ENCODE assay signal across 19 mouse cellular contexts in genomic region chr8:50373790-50374189, GRCm38 (mm10).
DNase-seq lines count a peak whose midpoint lies in the region; ATAC-seq lines count a peak whose summit lies in the region.
"Had no signal": no experiment of that assay in that cellular context is flagged by ENCODE, and none has a peak within 500 bp of the region (broad histone marks: within the 10 kb centered on the region; RNA-seq: fewer than 3 reads in every experiment).

No protein-coding gene starts in this region.

- ATAC-seq in midbrain, embryonic 14.5 days (ENCODE audit: low FRiP score, low TSS enrichment): no peak
- no peak for ATAC-seq in midbrain, embryonic 16.5 days
- ATAC-seq in forebrain, embryonic 13.5 days: peak; percentile 69
- ATAC-seq in forebrain, embryonic 16.5 days: peak; percentile 55; the same call in 1 of the 2 replicates
- ATAC-seq in liver, embryonic 12.5 days: no peak
- ATAC-seq: intestine, embryonic 16.5 days had no signal

- H3K4me1 ChIP-seq in midbrain, embryonic 14.5 days (ENCODE audit: control insufficient read depth, insufficient read depth, low read length): no peaks in the 10 kb centered on the region
- 0 out of 2 replicates have a peak, but pooled peaks cover 2% of the 10 kb centered on the region for H3K4me1 ChIP-seq in midbrain, embryonic 16.5 days (ENCODE audit: control insufficient read depth, insufficient read depth, low read length)
- H3K4me1 ChIP-seq in forebrain, embryonic 13.5 days: no peaks in the 10 kb centered on the region
- H3K4me1 ChIP-seq in forebrain, embryonic 16.5 days (replicated peaks; ENCODE audit: control insufficient read depth, insufficient read depth, low read length): no peaks in the 10 kb centered on the region
- no peaks in the 10 kb centered on the region for H3K4me1 ChIP-seq in liver, embryonic 12.5 days
- H3K4me1 ChIP-seq: embryonic facial prominence, embryonic 13.5 days; heart, embryonic 10.5 days; heart, embryonic 15.5 days had no signal

- H3K4me2 ChIP-seq in midbrain, embryonic 14.5 days (ENCODE audit: low read length): no peak overlapping the region
- no peak overlapping the region for H3K4me2 ChIP-seq in midbrain, embryonic 16.5 days (ENCODE audit: low read length)
- H3K4me2 ChIP-seq in forebrain, embryonic 13.5 days: no peak overlapping the region
- H3K4me2 ChIP-seq in forebrain, embryonic 16.5 days (ENCODE audit: low read length): no peak overlapping the region
- H3K4me2 ChIP-seq in liver, embryonic 12.5 days: no peak overlapping the region
- H3K4me2 ChIP-seq: embryonic facial prominence, embryonic 13.5 days; heart, embryonic 15.5 days; hindbrain, embryonic 14.5 days had no signal

- no peaks in the 10 kb centered on the region for H3K27me3 ChIP-seq in midbrain, embryonic 14.5 days (ENCODE audit: control insufficient read depth, insufficient read depth, low read length)
- no peaks in the 10 kb centered on the region for H3K27me3 ChIP-seq in midbrain, embryonic 16.5 days (ENCODE audit: control insufficient read depth, insufficient read depth, low read depth, low read length)
- H3K27me3 ChIP-seq in forebrain, embryonic 13.5 days: no peaks in the 10 kb centered on the region
- H3K27me3 ChIP-seq in forebrain, embryonic 16.5 days (replicated peaks; ENCODE audit: control insufficient read depth, insufficient read depth, low read length): no peaks in the 10 kb centered on the region
- H3K27me3 ChIP-seq in liver, embryonic 12.5 days (replicated peaks): no peaks in the 10 kb centered on the region
- H3K27me3 ChIP-seq: embryonic facial prominence, embryonic 13.5 days; heart, embryonic 15.5 days had no signal

- no peak overlapping the region for H3K27ac ChIP-seq in midbrain, embryonic 14.5 days (replicated peaks; ENCODE audit: low read depth, low read length)
- H3K27ac ChIP-seq in midbrain, embryonic 16.5 days (ENCODE audit: low read length): no peak overlapping the region
- no peak overlapping the region for H3K27ac ChIP-seq in forebrain, embryonic 13.5 days
- no peak overlapping the region for H3K27ac ChIP-seq in forebrain, embryonic 16.5 days (ENCODE audit: low read length)
- H3K27ac ChIP-seq in liver, embryonic 12.5 days: no peak overlapping the region
- H3K27ac ChIP-seq: embryonic facial prominence, embryonic 13.5 days; heart, embryonic 10.5 days; heart, embryonic 15.5 days; hindbrain, embryonic 14.5 days had no signal

- H3K4me3 ChIP-seq in midbrain, embryonic 14.5 days (replicated peaks; ENCODE audit: low read depth, low read length): no peak overlapping the region
- H3K4me3 ChIP-seq in midbrain, embryonic 16.5 days (ENCODE audit: low read depth, low read length): no peak overlapping the region
- no peak overlapping the region for H3K4me3 ChIP-seq in forebrain, embryonic 13.5 days
- H3K4me3 ChIP-seq in forebrain, embryonic 16.5 days (replicated peaks; ENCODE audit: low read length): no peak overlapping the region
- H3K4me3 ChIP-seq in liver, embryonic 12.5 days: no peak overlapping the region
- H3K4me3 ChIP-seq: embryonic facial prominence, embryonic 13.5 days; heart, embryonic 10.5 days; heart, embryonic 15.5 days had no signal

- WGBS in midbrain, embryonic 14.5 days: 62% methylated on average over 2 of the region's 2 CpGs
- 60% methylated on average over 2 of the region's 2 CpGs for WGBS in midbrain, embryonic 16.5 days
- WGBS in forebrain, embryonic 13.5 days: 25% methylated on average over 2 of the region's 2 CpGs
- 19% methylated on average over 2 of the region's 2 CpGs for WGBS in forebrain, embryonic 16.5 days
- 84% methylated on average over 2 of the region's 2 CpGs for WGBS in liver, embryonic 12.5 days (ENCODE audit: insufficient replicate concordance)

- no peak overlapping the region for H3K9ac ChIP-seq in midbrain, embryonic 14.5 days (replicated peaks; ENCODE audit: low read length)
- H3K9ac ChIP-seq in midbrain, embryonic 16.5 days (ENCODE audit: low read depth, low read length): no peak overlapping the region
- H3K9ac ChIP-seq in forebrain, embryonic 13.5 days: no peak overlapping the region
- H3K9ac ChIP-seq in forebrain, embryonic 16.5 days (replicated peaks; ENCODE audit: low read depth, low read length): no peak overlapping the region
- H3K9ac ChIP-seq in liver, embryonic 12.5 days: no peak overlapping the region
- H3K9ac ChIP-seq: embryonic facial prominence, embryonic 13.5 days; heart, embryonic 15.5 days; hindbrain, embryonic 14.5 days had no signal

- peak; percentile 48 for DNase-seq in midbrain, embryonic 14.5 days
- no peak for DNase-seq in layer of hippocampus, postnatal 25 days (ENCODE audit: extremely low spot score in 1 of 2, low spot score in 1 of 2)
- DNase-seq: adrenal gland, adult 2 months; adrenal gland, postnatal 25 days; cerebellum, adult 11 months; cerebellum, adult 9-11 months; cerebellum, postnatal 36 days; gastrocnemius, postnatal 10 days; heart, adult 18-20 months; heart, postnatal 14 days had no signal

- no peaks in the 10 kb centered on the region for H3K36me3 ChIP-seq in midbrain, embryonic 14.5 days (ENCODE audit: control insufficient read depth, insufficient read depth, low read length)
- H3K36me3 ChIP-seq in midbrain, embryonic 16.5 days (ENCODE audit: control insufficient read depth, insufficient read depth, low read length): no peaks in the 10 kb centered on the region
- H3K36me3 ChIP-seq in forebrain, embryonic 13.5 days (ENCODE audit: poor library complexity, severe bottlenecking): no peaks in the 10 kb centered on the region
- H3K36me3 ChIP-seq in forebrain, embryonic 16.5 days (ENCODE audit: control insufficient read depth, insufficient read depth): no peaks in the 10 kb centered on the region
- no peaks in the 10 kb centered on the region for H3K36me3 ChIP-seq in liver, embryonic 12.5 days
- H3K36me3 ChIP-seq: embryonic facial prominence, embryonic 13.5 days; heart, embryonic 10.5 days; heart, embryonic 15.5 days had no signal

- no peaks in the 10 kb centered on the region for H3K9me3 ChIP-seq in midbrain, embryonic 14.5 days (ENCODE audit: control insufficient read depth, low read length)
- no peaks in the 10 kb centered on the region for H3K9me3 ChIP-seq in midbrain, embryonic 16.5 days (replicated peaks; ENCODE audit: control insufficient read depth, low read length, poor library complexity, severe bottlenecking)
- H3K9me3 ChIP-seq in forebrain, embryonic 13.5 days (replicated peaks): no peaks in the 10 kb centered on the region
- no peaks in the 10 kb centered on the region for H3K9me3 ChIP-seq in forebrain, embryonic 16.5 days (ENCODE audit: control insufficient read depth, low read length)
- no peaks in the 10 kb centered on the region for H3K9me3 ChIP-seq in liver, embryonic 12.5 days (replicated peaks)
- H3K9me3 ChIP-seq: embryonic facial prominence, embryonic 13.5 days; heart, embryonic 10.5 days; heart, embryonic 15.5 days had no signal

Comparison
In these comparisons a context has a peak if more than half of its experiments do, and no peak if none do; other contexts are left out.
1. ATAC-seq: peak in forebrain, embryonic 13.5 days (single experiment) and forebrain, embryonic 16.5 days (single experiment); none in midbrain, embryonic 14.5 days (single experiment), midbrain, embryonic 16.5 days (single experiment) and liver, embryonic 12.5 days (single experiment).